Mouse (Mus musculus): Measurements from ENCODE around the gene Ttc41. TPM values are rescaled to one million over a fixed set of nuclear protein-coding genes. Genes with fewer than 3 reads are reported as not detected.

Gene Ttc41
- polyA plus RNA-seq, 1 experiment = not detected

GRCm38 (mm10) chr10:86735036-86735435 lies 29.4 kb downstream of the Ttc41 start:
- TF ChIP-seq GATA1 (IDR thresholded peaks at IDR 0.05; ENCODE audit: low read length) (no peak), TAL1 (IDR thresholded peaks at IDR 0.05; ENCODE audit: low read length) (no peak)
- Histone ChIP-seq H3K4me1 (ENCODE audit: control insufficient read depth) (peaks cover 5% of the 10 kb centered on the region), H3K36me3 (ENCODE audit: control insufficient read depth) (no peaks in the 10 kb centered on the region), H3K9me3 (ENCODE audit: control insufficient read depth, low read length) (no peaks in the 10 kb centered on the region), H3K27me3 (ENCODE audit: control insufficient read depth) (0 out of 2 replicates have a peak, but pooled peaks cover 2% of the 10 kb centered on the region), H3K4me3 (replicated peaks) (no peak overlapping the region)

- Histone ChIP-seq H3K36me3 (ENCODE audit: control insufficient read depth) (no peaks in the 10 kb centered on the region), H3K4me3 (replicated peaks) (no peak overlapping the region), H3K4me1 (ENCODE audit: control insufficient read depth) (no peaks in the 10 kb centered on the region), H3K27me3 (ENCODE audit: control insufficient read depth) (no peaks in the 10 kb centered on the region), H3K9me3 (ENCODE audit: control insufficient read depth, low read length) (no peaks in the 10 kb centered on the region)
- TF ChIP-seq TAL1 (IDR thresholded peaks at IDR 0.05; ENCODE audit: low read length) = no peak
- no peak for TF ChIP-seq GATA1 (IDR thresholded peaks at IDR 0.05; ENCODE audit: low read length)
Measured at GRCm38 (mm10) chr10:86742918-86743317, 37.3 kb downstream of the Ttc41 start.

- no peak for TF ChIP-seq GATA1 (IDR thresholded peaks at IDR 0.05; ENCODE audit: low read length)
- TF ChIP-seq TAL1 (IDR thresholded peaks at IDR 0.05; ENCODE audit: low read length) = no peak
- Histone ChIP-seq H3K4me3 (replicated peaks) (no peak overlapping the region), H3K27me3 (ENCODE audit: control insufficient read depth) (no peaks in the 10 kb centered on the region), H3K36me3 (ENCODE audit: control insufficient read depth) (no peaks in the 10 kb centered on the region), H3K9me3 (ENCODE audit: control insufficient read depth, low read length) (no peaks in the 10 kb centered on the region), H3K4me1 (ENCODE audit: control insufficient read depth) (no peaks in the 10 kb centered on the region)
Measured at GRCm38 (mm10) chr10:86744306-86744705, 38.7 kb downstream of the Ttc41 start.

GRCm38 (mm10) chr10:86755816-86756502 lies 50.3 kb downstream of the Ttc41 start:
- no peaks in the 10 kb centered on the region for H3K9me3 ChIP-seq (ENCODE audit: control insufficient read depth, low read length)
- H3K36me3 ChIP-seq (ENCODE audit: control insufficient read depth) = no peaks in the 10 kb centered on the region
- H3K27me3 ChIP-seq (ENCODE audit: control insufficient read depth) = no peaks in the 10 kb centered on the region
- no peak overlapping the region for H3K4me3 ChIP-seq (replicated peaks)
- TF ChIP-seq GATA1 (IDR thresholded peaks at IDR 0.05; ENCODE audit: low read length) = no peak
- no peak for TF ChIP-seq TAL1 (IDR thresholded peaks at IDR 0.05; ENCODE audit: low read length)
- H3K4me1 ChIP-seq (ENCODE audit: control insufficient read depth) = no peaks in the 10 kb centered on the region

- H3K4me3 ChIP-seq (replicated peaks) = no peak overlapping the region
- H3K4me1 ChIP-seq (ENCODE audit: control insufficient read depth) = no peaks in the 10 kb centered on the region
- peaks cover under 1% of the 10 kb centered on the region; the same call in 1 of the 2 replicates for H3K9me3 ChIP-seq (ENCODE audit: control insufficient read depth, low read length)
- TF ChIP-seq GATA1 (IDR thresholded peaks at IDR 0.05; ENCODE audit: low read length) = no peak
- TF ChIP-seq TAL1 (IDR thresholded peaks at IDR 0.05; ENCODE audit: low read length) = no peak
- H3K27me3 ChIP-seq (ENCODE audit: control insufficient read depth) = no peaks in the 10 kb centered on the region
- H3K36me3 ChIP-seq (ENCODE audit: control insufficient read depth) = no peaks in the 10 kb centered on the region
Measured at GRCm38 (mm10) chr10:86757724-86758123, 52.1 kb downstream of the Ttc41 start.

GRCm38 (mm10) chr10:86758211-86758610 lies 52.6 kb downstream of the Ttc41 start:
- H3K27me3 ChIP-seq (ENCODE audit: control insufficient read depth) = no peaks in the 10 kb centered on the region
- H3K9me3 ChIP-seq (ENCODE audit: control insufficient read depth, low read length) = peaks cover 5% of the 10 kb centered on the region; the same call in 1 of the 2 replicates
- no peaks in the 10 kb centered on the region for H3K4me1 ChIP-seq (ENCODE audit: control insufficient read depth)
- H3K4me3 ChIP-seq (replicated peaks) = no peak overlapping the region
- no peak for TF ChIP-seq TAL1 (IDR thresholded peaks at IDR 0.05; ENCODE audit: low read length)
- no peak for TF ChIP-seq GATA1 (IDR thresholded peaks at IDR 0.05; ENCODE audit: low read length)
- H3K36me3 ChIP-seq (ENCODE audit: control insufficient read depth) = no peaks in the 10 kb centered on the region

GRCm38 (mm10) chr10:86761236-86761635 lies 55.6 kb downstream of the Ttc41 start:
- Histone ChIP-seq H3K4me3 (replicated peaks) (no peak overlapping the region), H3K27me3 (ENCODE audit: control insufficient read depth) (no peaks in the 10 kb centered on the region), H3K36me3 (ENCODE audit: control insufficient read depth) (no peaks in the 10 kb centered on the region), H3K9me3 (ENCODE audit: control insufficient read depth, low read length) (peaks cover 5% of the 10 kb centered on the region; the same call in 1 of the 2 replicates), H3K4me1 (ENCODE audit: control insufficient read depth) (no peaks in the 10 kb centered on the region)
- TF ChIP-seq GATA1 (IDR thresholded peaks at IDR 0.05; ENCODE audit: low read length) (no peak), TAL1 (IDR thresholded peaks at IDR 0.05; ENCODE audit: low read length) (no peak)

- Histone ChIP-seq H3K4me1 (ENCODE audit: control insufficient read depth) (no peaks in the 10 kb centered on the region), H3K27me3 (ENCODE audit: control insufficient read depth) (no peaks in the 10 kb centered on the region), H3K9me3 (ENCODE audit: control insufficient read depth, low read length) (peaks cover 5% of the 10 kb centered on the region; the same call in 1 of the 2 replicates), H3K36me3 (ENCODE audit: control insufficient read depth) (no peaks in the 10 kb centered on the region), H3K4me3 (replicated peaks) (no peak overlapping the region)
- TF ChIP-seq GATA1 (IDR thresholded peaks at IDR 0.05; ENCODE audit: low read length) = no peak
- TF ChIP-seq TAL1 (IDR thresholded peaks at IDR 0.05; ENCODE audit: low read length) = no peak
Measured at GRCm38 (mm10) chr10:86761722-86762383, 56.2 kb downstream of the Ttc41 start.

GRCm38 (mm10) chr10:86762384-86762730 lies 56.7 kb downstream of the Ttc41 start:
- peaks cover 5% of the 10 kb centered on the region; the same call in 1 of the 2 replicates for H3K9me3 ChIP-seq (ENCODE audit: control insufficient read depth, low read length)
- no peak overlapping the region for H3K4me3 ChIP-seq (replicated peaks)
- H3K36me3 ChIP-seq (ENCODE audit: control insufficient read depth) = no peaks in the 10 kb centered on the region
- no peaks in the 10 kb centered on the region for H3K4me1 ChIP-seq (ENCODE audit: control insufficient read depth)
- TF ChIP-seq TAL1 (IDR thresholded peaks at IDR 0.05; ENCODE audit: low read length) = no peak
- no peak for TF ChIP-seq GATA1 (IDR thresholded peaks at IDR 0.05; ENCODE audit: low read length)
- no peaks in the 10 kb centered on the region for H3K27me3 ChIP-seq (ENCODE audit: control insufficient read depth)
